Mouse (Mus musculus): ENCODE measurements around the gene Vstm2l.

Gene Vstm2l

DNA sequence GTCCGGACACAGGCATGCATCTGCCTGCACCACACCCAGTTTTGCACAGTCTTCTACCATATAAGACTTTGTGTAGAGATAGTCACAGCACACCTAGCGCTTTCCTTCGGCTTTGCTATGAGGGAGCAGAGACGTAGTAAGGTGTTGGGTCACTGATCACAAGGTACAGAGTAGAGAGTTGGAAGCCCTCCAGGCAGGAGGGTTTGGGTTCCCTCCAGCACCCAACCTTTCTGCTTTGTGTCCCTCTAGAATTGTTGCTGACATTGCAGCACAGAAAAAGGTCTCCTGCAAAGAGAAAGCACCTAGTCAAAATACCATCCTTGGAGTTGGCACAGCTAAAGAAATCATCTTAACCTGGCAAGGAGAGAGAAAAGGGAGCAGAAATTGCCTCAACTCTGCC is 78.0 kb downstream of the Vstm2l start:
- DNase-seq (ENCODE audit: low read depth, low spot score), result no peak
